Mouse (Mus musculus) midbrain, embryonic 14.5 days (tissue): ENCODE measurements at regions not wholly inside any gene's neighbourhood (a gene's known extent, or its start where the extent isn't known, plus 50 kb on each side); places are given as distances from the start of the nearest gene placed in this dataset.
A peak's percentile ranks its signal among the peaks of the same experiment; 100 is the strongest.

ENCODE experiments used
- ATAC-seq: fragments of 200-750 bp; cut with Nextera tagmentation; 2 replicates; pipeline ENCODE4 v1.8.0; 2017; ENCODE audit warnings: moderate number of reproducible peaks, moderate library complexity; ENCODE audit not compliant: low FRiP score, low TSS enrichment
- DNase-seq: peaks from one replicate; pipeline ENCODE4 v3.0.0-alpha.2; 2015
- H3K27ac ChIP-seq: fragments of 300-500 bp; sonication (generic); replicated peaks from 2 replicates; pipeline ENCODE4 v1.5.1; 2014; ENCODE audit warnings: mild to moderate bottlenecking, low read depth, low read length, moderate library complexity
- H3K27me3 ChIP-seq: fragments of 300-500 bp; sonication (generic); 2 replicates; pipeline ENCODE4 v1.6.1; 2014; ENCODE audit warnings: low read length, control low read depth, mixed read lengths; ENCODE audit not compliant: control insufficient read depth, insufficient read depth
- H3K36me3 ChIP-seq: fragments of 300-500 bp; sonication (generic); 2 replicates; pipeline ENCODE4 v1.6.1; 2014; ENCODE audit warnings: low read length, control low read depth; ENCODE audit not compliant: control insufficient read depth, insufficient read depth
- H3K4me1 ChIP-seq: fragments of 300-500 bp; sonication (generic); 2 replicates; pipeline ENCODE4 v1.6.1; 2014; ENCODE audit warnings: mild to moderate bottlenecking, antibody characterized with exemption, low read length, control low read depth; ENCODE audit not compliant: control insufficient read depth, insufficient read depth
- H3K4me2 ChIP-seq: fragments of 300-500 bp; sonication (generic); 2 replicates; pipeline ENCODE4 v1.6.1; 2014; ENCODE audit warnings: mild to moderate bottlenecking, low read length, moderate library complexity
- H3K4me3 ChIP-seq: fragments of 300-500 bp; sonication (generic); replicated peaks from 2 replicates; pipeline ENCODE4 v1.5.1; 2014; ENCODE audit warnings: low read depth, low read length
- H3K9ac ChIP-seq: fragments of 300-500 bp; sonication (generic); replicated peaks from 2 replicates; pipeline ENCODE4 v1.6.1; 2014; ENCODE audit warnings: mild to moderate bottlenecking, low read length, moderate library complexity
- H3K9me3 ChIP-seq: fragments of 300-500 bp; sonication (generic); 2 replicates; pipeline ENCODE4 v1.6.1; 2016; ENCODE audit warnings: low read length, control low read depth, mixed read lengths; ENCODE audit not compliant: control insufficient read depth
- WGBS: fragments of 180-500 bp; shearing (Covaris S2); extraction: QIAGEN DNeasy Blood & Tissue Kit; methylation state at CpG from one replicate; pipeline ENCODE4 v1.1.7; 2014; 5-methylcytosine and 5-hydroxymethylcytosine counted together

DNA sequence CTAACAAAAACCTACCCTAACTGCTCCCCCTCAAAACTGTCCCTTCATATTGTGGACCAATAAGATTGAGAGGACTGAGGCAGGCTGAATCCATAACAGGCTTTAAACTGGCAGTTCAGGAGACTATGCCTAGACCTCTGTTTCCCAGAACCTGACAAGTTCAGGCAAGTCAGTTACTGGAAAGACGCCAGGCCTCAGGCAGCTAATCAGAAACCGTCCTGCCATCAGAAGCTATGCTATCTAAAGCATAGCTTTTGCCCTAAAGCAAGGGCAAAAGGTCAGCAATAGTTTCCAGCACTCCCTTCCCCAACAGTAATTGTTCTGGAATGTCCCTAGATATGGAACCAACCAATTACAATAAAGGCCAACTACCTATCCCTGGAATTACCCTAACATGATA is 273.0 kb downstream of the Bche start:
- 88% methylated on average over 2 of the region's 2 CpGs for WGBS
- Histone ChIP-seq H3K4me1 (no peaks in the 10 kb centered on the region), H3K27ac (no peak overlapping the region), H3K4me2 (no peak overlapping the region), H3K36me3 (no peaks in the 10 kb centered on the region), H3K9ac (no peak overlapping the region), H3K27me3 (no peaks in the 10 kb centered on the region), H3K4me3 (no peak overlapping the region), H3K9me3 (no peaks in the 10 kb centered on the region)
- DNase-seq (no peak), ATAC-seq (no peak)

DNA sequence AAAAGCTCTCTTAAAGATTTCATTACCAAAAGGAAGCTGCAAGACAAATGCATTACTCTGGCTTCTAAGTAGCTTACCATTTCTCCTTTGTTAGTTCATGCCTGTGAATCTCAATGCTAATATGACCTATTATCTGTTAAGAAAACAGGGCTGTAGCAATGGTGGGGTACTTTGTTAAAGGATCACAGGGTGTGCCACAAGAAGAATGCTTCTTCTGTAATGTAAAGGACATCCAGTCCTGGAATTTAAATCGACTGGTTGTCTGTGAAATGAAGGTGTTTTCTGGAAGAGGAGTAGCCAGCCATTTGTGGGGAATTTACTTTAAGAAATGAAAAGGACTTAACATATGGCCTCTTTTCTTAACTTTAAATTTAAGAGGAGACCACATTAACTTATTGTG is 273.9 kb downstream of the Bche start:
- Histone ChIP-seq H3K9me3 (no peaks in the 10 kb centered on the region), H3K4me3 (no peak overlapping the region), H3K36me3 (no peaks in the 10 kb centered on the region), H3K27me3 (no peaks in the 10 kb centered on the region), H3K4me2 (no peak overlapping the region), H3K9ac (no peak overlapping the region), H3K27ac (no peak overlapping the region), H3K4me1 (no peaks in the 10 kb centered on the region)
- 13% methylated on average over 1 of the region's 1 CpGs for WGBS
- ATAC-seq: no peak
- no peak for DNase-seq

DNA sequence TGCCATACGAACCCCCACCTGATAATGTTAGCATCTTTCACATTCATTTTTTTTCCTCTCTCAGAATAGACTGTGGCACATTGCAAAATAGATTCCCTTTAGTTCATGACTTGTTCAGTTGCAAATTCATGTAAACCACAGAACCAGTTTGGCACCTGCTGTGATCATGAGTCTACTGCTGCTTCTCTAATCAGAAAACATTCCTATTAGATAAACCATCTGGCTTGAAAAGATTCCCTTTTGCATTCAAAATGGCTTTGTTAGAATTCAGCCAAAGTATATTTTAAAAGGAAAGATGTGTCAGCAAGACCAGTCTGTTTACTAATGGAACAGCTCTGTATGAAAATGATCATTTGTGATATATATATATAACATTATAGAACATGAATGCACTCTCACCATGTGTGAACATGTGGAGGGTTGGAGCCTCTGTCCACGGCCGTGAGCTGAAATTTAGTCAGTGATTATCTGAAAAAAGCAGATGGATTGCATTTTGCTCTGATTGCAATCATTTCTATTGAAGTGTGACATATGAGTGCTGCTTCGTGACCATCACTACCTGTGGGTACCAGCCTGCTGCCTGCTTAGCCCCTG is 298.2 kb downstream of the Bche start:
- ATAC-seq (no peak), DNase-seq (no peak)
- no peak overlapping the region for H3K4me2 ChIP-seq
- 73% methylated on average over 4 of the region's 4 CpGs for WGBS
- H3K27me3 ChIP-seq: no peaks in the 10 kb centered on the region
- no peaks in the 10 kb centered on the region for H3K9me3 ChIP-seq
- no peaks in the 10 kb centered on the region for H3K4me1 ChIP-seq
- H3K36me3 ChIP-seq: no peaks in the 10 kb centered on the region
- H3K9ac ChIP-seq: no peak overlapping the region
- no peak overlapping the region for H3K27ac ChIP-seq
- no peak overlapping the region for H3K4me3 ChIP-seq

DNA sequence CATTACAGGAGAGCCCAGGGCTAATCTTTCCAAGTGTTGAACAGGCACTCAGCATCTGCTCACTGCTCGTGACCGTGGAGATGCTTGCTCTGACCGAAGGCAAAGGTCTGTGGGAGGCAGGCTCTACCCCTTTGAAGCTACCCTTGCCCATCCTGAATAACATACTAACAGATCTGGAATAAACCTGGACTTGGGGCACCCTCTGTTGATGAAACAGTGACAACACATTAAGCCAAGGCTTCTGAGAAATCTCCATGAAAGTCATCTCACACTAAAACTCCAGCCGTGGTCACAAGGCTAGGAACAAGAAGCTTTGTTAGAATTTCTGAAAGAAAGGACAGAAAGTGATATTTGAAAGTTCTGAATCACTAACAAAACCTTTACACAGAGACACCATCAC is 306.8 kb downstream of the Bche start:
- H3K4me2 ChIP-seq: no peak overlapping the region
- peak; percentile 12 for DNase-seq
- WGBS: 78% methylated on average over 4 of the region's 4 CpGs
- H3K9me3 ChIP-seq: no peaks in the 10 kb centered on the region
- no peaks in the 10 kb centered on the region for H3K36me3 ChIP-seq
- no peak overlapping the region for H3K9ac ChIP-seq
- H3K4me3 ChIP-seq: no peak overlapping the region
- no peak overlapping the region for H3K27ac ChIP-seq
- H3K27me3 ChIP-seq: no peaks in the 10 kb centered on the region
- ATAC-seq: no peak
- H3K4me1 ChIP-seq: no peaks in the 10 kb centered on the region

DNA sequence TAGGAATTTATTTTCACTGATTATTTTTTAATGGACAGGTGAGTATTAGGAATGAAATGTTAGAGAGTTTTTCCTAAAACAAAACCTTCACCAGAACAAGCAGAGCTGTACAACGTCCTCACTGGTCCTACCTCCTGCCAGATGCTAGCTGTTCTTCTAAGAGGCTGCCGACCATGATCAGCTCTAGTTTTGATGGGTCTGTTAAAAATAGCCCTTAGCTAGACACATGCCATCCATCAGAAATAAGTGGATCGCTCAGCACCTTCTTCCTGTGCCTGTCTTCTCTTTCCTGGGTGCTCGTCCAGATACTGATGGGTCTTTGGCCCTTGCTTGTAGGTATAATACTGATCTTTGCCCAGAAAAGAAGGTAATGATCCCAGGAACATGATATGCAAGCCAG is 312.4 kb downstream of the Bche start:
- H3K9me3 ChIP-seq: no peaks in the 10 kb centered on the region
- no peak for ATAC-seq
- H3K27me3 ChIP-seq: no peaks in the 10 kb centered on the region
- H3K4me1 ChIP-seq: no peaks in the 10 kb centered on the region
- no peak overlapping the region for H3K4me3 ChIP-seq
- H3K9ac ChIP-seq: no peak overlapping the region
- no peak for DNase-seq
- no peak overlapping the region for H3K4me2 ChIP-seq
- H3K36me3 ChIP-seq: no peaks in the 10 kb centered on the region
- H3K27ac ChIP-seq: no peak overlapping the region
- WGBS: 87% methylated on average over 4 of the region's 4 CpGs

DNA sequence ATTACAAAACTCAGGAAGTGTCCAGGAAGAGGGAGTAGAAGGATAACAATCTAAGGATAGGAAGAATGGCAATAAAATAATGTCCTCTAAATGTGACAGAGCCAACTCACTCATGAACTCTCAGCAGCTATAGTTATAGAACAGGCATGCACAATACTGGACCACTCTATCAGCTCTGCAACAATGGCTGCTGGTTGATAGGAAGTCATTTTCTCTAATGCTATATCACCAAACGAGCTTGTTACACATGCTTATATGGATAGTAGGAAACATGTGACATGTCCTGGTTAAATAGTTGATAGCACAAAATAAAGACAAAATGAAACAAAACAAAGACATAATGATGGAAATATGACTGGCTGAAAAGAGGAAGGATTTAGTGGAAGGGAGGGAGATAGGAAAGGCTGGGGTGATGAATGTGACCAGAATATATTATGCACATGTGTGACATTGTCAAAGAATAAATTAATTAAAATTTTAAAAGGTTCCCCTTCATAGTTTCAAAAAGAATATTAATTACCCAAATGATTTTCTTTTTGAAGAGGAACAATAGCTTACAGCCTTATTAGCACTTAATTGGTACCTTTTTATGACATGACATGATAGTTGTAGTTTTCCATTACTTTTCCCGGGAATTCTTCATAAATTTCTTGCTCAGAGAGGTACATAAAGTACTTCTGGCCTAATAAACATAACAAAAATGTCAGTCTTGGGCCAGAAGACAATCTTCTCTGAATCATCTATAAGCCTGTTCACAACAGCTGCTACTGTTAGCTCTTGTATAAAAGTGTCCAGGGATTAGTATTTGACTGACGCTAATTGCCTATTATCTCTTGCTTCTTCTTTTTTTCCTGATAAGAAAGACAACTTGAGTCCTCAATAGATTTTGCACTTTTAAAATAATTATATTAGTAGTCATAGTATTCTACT is 318.2 kb downstream of the Bche start:
- Histone ChIP-seq H3K4me2 (no peak overlapping the region), H3K4me3 (no peak overlapping the region), H3K9me3 (no peaks in the 10 kb centered on the region), H3K9ac (no peak overlapping the region), H3K27me3 (no peaks in the 10 kb centered on the region), H3K27ac (no peak overlapping the region; the same call in 1 of the 2 replicates), H3K36me3 (no peaks in the 10 kb centered on the region), H3K4me1 (no peaks in the 10 kb centered on the region)
- peak; percentile 14 for DNase-seq
- peak; percentile 64; the same call in 1 of the 2 replicates for ATAC-seq
- WGBS: 70% methylated on average over 3 of the region's 3 CpGs

DNA sequence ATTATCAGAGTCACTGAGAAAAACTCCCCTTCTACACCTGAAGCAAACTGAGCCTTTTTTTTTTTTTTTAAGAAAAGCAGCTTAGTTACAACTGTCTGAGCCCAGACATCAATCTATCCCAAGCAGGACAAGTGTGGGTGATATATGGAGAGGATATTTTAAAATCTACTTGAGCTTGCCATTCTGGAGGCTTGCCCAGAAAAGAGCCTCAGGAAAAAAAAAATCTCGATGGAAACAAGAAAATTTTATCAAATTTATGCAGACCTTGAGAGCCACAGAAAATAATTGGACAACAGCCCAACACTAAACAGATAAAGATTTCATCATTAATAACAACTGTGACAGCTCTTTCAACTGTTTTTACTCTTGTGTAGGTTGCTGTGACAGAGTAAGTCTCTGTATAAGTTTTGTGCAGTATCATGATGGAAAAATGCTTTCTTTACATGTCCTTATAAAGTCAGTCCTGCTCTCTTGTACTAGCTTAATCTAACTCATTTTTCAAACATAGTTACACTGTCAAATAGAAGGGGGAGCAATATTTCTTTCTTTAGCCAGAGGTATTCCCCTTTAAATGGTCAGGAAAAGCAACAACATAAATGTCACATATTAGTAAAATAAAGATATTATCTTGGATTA is 297.4 kb upstream of the Slitrk3 start:
- H3K4me2 ChIP-seq: no peak overlapping the region
- no peaks in the 10 kb centered on the region for H3K27me3 ChIP-seq
- H3K9ac ChIP-seq: no peak overlapping the region
- ATAC-seq (no peak), DNase-seq (no peak)
- no peaks in the 10 kb centered on the region for H3K4me1 ChIP-seq
- H3K9me3 ChIP-seq: no peaks in the 10 kb centered on the region
- H3K27ac ChIP-seq: no peak overlapping the region
- no peaks in the 10 kb centered on the region for H3K36me3 ChIP-seq
- WGBS: 53% methylated on average over 1 of the region's 1 CpGs
- H3K4me3 ChIP-seq: no peak overlapping the region

DNA sequence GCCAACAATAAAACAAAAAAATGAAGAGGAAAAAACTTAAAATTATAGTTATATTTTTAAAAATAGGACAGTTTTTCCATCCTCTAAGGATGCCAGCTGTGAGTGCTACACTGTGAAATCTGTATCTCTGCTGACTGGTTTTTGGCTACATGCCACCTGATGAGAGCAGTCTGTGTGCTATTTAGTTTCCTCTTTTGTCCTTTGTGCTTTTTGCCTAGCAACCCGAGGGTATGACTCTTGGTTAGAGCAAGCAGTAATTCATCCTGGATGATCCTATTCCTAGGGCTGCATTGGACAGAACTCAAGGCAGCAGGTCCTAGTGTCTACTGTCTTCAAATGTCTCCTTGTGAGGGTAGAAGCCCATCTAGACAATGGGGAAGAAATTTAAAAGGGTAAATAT is 285.6 kb upstream of the Slitrk3 start:
- no peak overlapping the region for H3K9ac ChIP-seq
- no peak overlapping the region for H3K4me2 ChIP-seq
- H3K36me3 ChIP-seq: no peaks in the 10 kb centered on the region
- 2% methylated on average over 1 of the region's 1 CpGs for WGBS
- no peak overlapping the region for H3K27ac ChIP-seq
- peak; percentile 72 for DNase-seq
- no peaks in the 10 kb centered on the region for H3K9me3 ChIP-seq
- no peak overlapping the region for H3K4me3 ChIP-seq
- no peaks in the 10 kb centered on the region for H3K4me1 ChIP-seq
- H3K27me3 ChIP-seq: no peaks in the 10 kb centered on the region
- peak; percentile 64; the same call in 1 of the 2 replicates for ATAC-seq
